Mouse (Mus musculus) forebrain, embryonic 16.5 days (tissue): ENCODE data around the gene Cerkl. TPM values are rescaled to one million over a fixed set of nuclear protein-coding genes. Genes with fewer than 3 reads are reported as not detected.
A peak's percentile ranks its signal among the peaks of the same experiment; 100 is the strongest.

Experiments used
- ATAC-seq: fragments of 200-750 bp; cut with Nextera tagmentation; 2 replicates; pipeline ENCODE4 v1.8.0; 2017; ENCODE audit warnings: mild to moderate bottlenecking, moderate library complexity
- H3K27ac ChIP-seq: fragments of 300-500 bp; sonication (generic); 2 replicates; pipeline ENCODE4 v1.5.1; 2014; ENCODE audit warnings: low read length, control low read depth
- H3K27me3 ChIP-seq: fragments of 300-500 bp; sonication (generic); replicated peaks from 2 replicates; pipeline ENCODE4 v1.6.1; 2014; ENCODE audit warnings: low read length; ENCODE audit not compliant: control insufficient read depth, insufficient read depth
- H3K36me3 ChIP-seq: fragments of 300-500 bp; sonication (generic); 2 replicates; pipeline ENCODE4 v1.6.1; 2014; ENCODE audit not compliant: control insufficient read depth, insufficient read depth
- H3K4me1 ChIP-seq: fragments of 300-500 bp; sonication (generic); replicated peaks from 2 replicates; pipeline ENCODE4 v1.6.1; 2014; ENCODE audit warnings: low read length; ENCODE audit not compliant: control insufficient read depth, insufficient read depth
- H3K4me2 ChIP-seq: fragments of 300-500 bp; sonication (generic); 2 replicates; pipeline ENCODE4 v1.6.1; 2014; ENCODE audit warnings: mild to moderate bottlenecking, low read length, control low read depth
- H3K4me3 ChIP-seq: fragments of 300-500 bp; sonication (generic); replicated peaks from 2 replicates; pipeline ENCODE4 v1.5.1; 2014; ENCODE audit warnings: mild to moderate bottlenecking, low read length, control low read depth
- H3K9ac ChIP-seq: fragments of 300-500 bp; sonication (generic); replicated peaks from 2 replicates; pipeline ENCODE4 v1.6.1; 2014; ENCODE audit warnings: low read depth, low read length, control low read depth
- H3K9me3 ChIP-seq: fragments of 300-500 bp; sonication (generic); 2 replicates; pipeline ENCODE4 v1.6.1; 2016; ENCODE audit warnings: low read length; ENCODE audit not compliant: control insufficient read depth
- WGBS: fragments of 180-500 bp; shearing (Covaris S2); extraction: QIAGEN DNeasy Blood & Tissue Kit; methylation state at CpG from one replicate; pipeline ENCODE4 v1.1.7; 2014; 5-methylcytosine and 5-hydroxymethylcytosine counted together
- polyA plus RNA-seq: library from polyadenylated mRNA; unstranded; fragments of >200 nt; fragmentation: Nextera tagmentation; extraction: Ambion mirVana; gene quantifications from 2 replicates; pipeline ENCODE4 v1.2.1, GENCODE M21; 2015

Gene Cerkl
- polyA plus RNA-seq, 1 experiment from 2014 or later = 1.5 TPM

- peak; percentile 61 for ATAC-seq
- Histone ChIP-seq H3K36me3 (no peaks in the 10 kb centered on the region), H3K27ac (no peak overlapping the region), H3K4me3 (no peak overlapping the region), H3K4me2 (no peak overlapping the region), H3K4me1 (peaks cover 10% of the 10 kb centered on the region), H3K27me3 (no peaks in the 10 kb centered on the region), H3K9ac (no peak overlapping the region), H3K9me3 (no peaks in the 10 kb centered on the region)
- 53% methylated on average over 4 of the region's 4 CpGs for WGBS
Measured at GRCm38 (mm10) chr2:79312499-79312898, 144.1 kb downstream of the Cerkl start.

- Histone ChIP-seq H3K27me3 (no peaks in the 10 kb centered on the region), H3K4me2 (no peak overlapping the region), H3K9ac (no peak overlapping the region), H3K4me1 (peaks cover 3% of the 10 kb centered on the region), H3K9me3 (no peaks in the 10 kb centered on the region), H3K36me3 (no peaks in the 10 kb centered on the region), H3K27ac (peak overlapping the region; percentile 7; the same call in 1 of the 2 replicates), H3K4me3 (no peak overlapping the region)
- 48% methylated on average over 13 of the region's 13 CpGs for WGBS
- peak; percentile 75 for ATAC-seq
Measured at GRCm38 (mm10) chr2:79309454-79310118, 147.0 kb downstream of the Cerkl start.

GRCm38 (mm10) chr2:79307549-79307948 is 149.0 kb downstream of the Cerkl start:
- Histone ChIP-seq H3K36me3 (no peaks in the 10 kb centered on the region), H3K27me3 (no peaks in the 10 kb centered on the region), H3K27ac (no peak overlapping the region), H3K4me1 (peaks cover 3% of the 10 kb centered on the region), H3K9me3 (no peaks in the 10 kb centered on the region), H3K4me3 (no peak overlapping the region), H3K9ac (no peak overlapping the region), H3K4me2 (no peak overlapping the region)
- peak; percentile 50; the same call in 1 of the 2 replicates for ATAC-seq
- WGBS = 46% methylated on average over 4 of the region's 4 CpGs

GRCm38 (mm10) chr2:79302398-79302797 is 154.2 kb downstream of the Cerkl start:
- H3K36me3 ChIP-seq = no peaks in the 10 kb centered on the region
- H3K4me3 ChIP-seq = no peak overlapping the region
- ATAC-seq = no peak
- H3K4me1 ChIP-seq = no peaks in the 10 kb centered on the region
- H3K4me2 ChIP-seq = no peak overlapping the region
- H3K9me3 ChIP-seq = no peaks in the 10 kb centered on the region
- no peaks in the 10 kb centered on the region for H3K27me3 ChIP-seq
- no peak overlapping the region for H3K9ac ChIP-seq
- H3K27ac ChIP-seq = no peak overlapping the region

GRCm38 (mm10) chr2:79292431-79292830 is 164.2 kb downstream of the Cerkl start:
- no peaks in the 10 kb centered on the region for H3K9me3 ChIP-seq
- peaks cover 8% of the 10 kb centered on the region for H3K4me1 ChIP-seq
- ATAC-seq = no peak
- no peak overlapping the region for H3K4me2 ChIP-seq
- no peak overlapping the region for H3K9ac ChIP-seq
- H3K27me3 ChIP-seq = no peaks in the 10 kb centered on the region
- no peak overlapping the region for H3K27ac ChIP-seq
- no peak overlapping the region for H3K4me3 ChIP-seq
- 39% methylated on average over 6 of the region's 6 CpGs for WGBS
- no peaks in the 10 kb centered on the region for H3K36me3 ChIP-seq

- no peaks in the 10 kb centered on the region for H3K27me3 ChIP-seq
- H3K4me3 ChIP-seq = no peak overlapping the region
- peaks cover 8% of the 10 kb centered on the region for H3K4me1 ChIP-seq
- H3K9ac ChIP-seq = no peak overlapping the region
- H3K27ac ChIP-seq = no peak overlapping the region
- no peaks in the 10 kb centered on the region for H3K36me3 ChIP-seq
- no peaks in the 10 kb centered on the region for H3K9me3 ChIP-seq
- H3K4me2 ChIP-seq = no peak overlapping the region
- 53% methylated on average over 8 of the region's 8 CpGs for WGBS
- ATAC-seq = no peak
Measured at GRCm38 (mm10) chr2:79291922-79292321, 164.7 kb downstream of the Cerkl start.

GRCm38 (mm10) chr2:79290149-79290548 is 166.4 kb downstream of the Cerkl start:
- H3K36me3 ChIP-seq = no peaks in the 10 kb centered on the region
- H3K4me1 ChIP-seq = peaks cover 8% of the 10 kb centered on the region
- no peak overlapping the region for H3K9ac ChIP-seq
- H3K4me3 ChIP-seq = no peak overlapping the region
- H3K27ac ChIP-seq = no peak overlapping the region
- H3K9me3 ChIP-seq = no peaks in the 10 kb centered on the region
- no peak overlapping the region for H3K4me2 ChIP-seq
- ATAC-seq = no peak
- 79% methylated on average over 1 of the region's 1 CpGs for WGBS
- no peaks in the 10 kb centered on the region for H3K27me3 ChIP-seq

GRCm38 (mm10) chr2:79284206-79284605 is 172.4 kb downstream of the Cerkl start:
- Histone ChIP-seq H3K27me3 (no peaks in the 10 kb centered on the region), H3K4me2 (no peak overlapping the region), H3K4me1 (no peaks in the 10 kb centered on the region), H3K36me3 (no peaks in the 10 kb centered on the region; the same call in 1 of the 2 replicates), H3K9me3 (no peaks in the 10 kb centered on the region), H3K9ac (no peak overlapping the region), H3K4me3 (no peak overlapping the region), H3K27ac (no peak overlapping the region)
- WGBS = 81% methylated on average over 4 of the region's 4 CpGs
- no peak for ATAC-seq
